Mouse (Mus musculus): Measurements from ENCODE around the gene Fam131a.

- TF ChIP-seq ZC3H11A (IDR thresholded peaks at IDR 0.05; ENCODE audit: borderline replicate concordance, low read depth, low read length) = no peak
- TF ChIP-seq CHD2 (IDR thresholded peaks at IDR 0.05; ENCODE audit: low read depth, low read length) = no peak
- no peak for TF ChIP-seq ZNF384 (IDR thresholded peaks at IDR 0.05; ENCODE audit: low read depth, low read length)
- no peak for TF ChIP-seq HCFC1 (IDR thresholded peaks at IDR 0.05; ENCODE audit: borderline replicate concordance, insufficient read depth, low read length)
- no peak for TF ChIP-seq MAFK (IDR thresholded peaks at IDR 0.05; ENCODE audit: insufficient read depth, low read depth, low read length)
These were observed 38.6 kb downstream of the Fam131a start for GRCm38 (mm10) chr16:20731688-20732087.
